Mouse (Mus musculus) kidney, postnatal 0 days (tissue): ENCODE measurements around the gene Gm4131. TPM values are rescaled to one million over a fixed set of nuclear protein-coding genes. Genes with fewer than 3 reads are reported as not detected.

Source experiments
- ATAC-seq: fragments of 200-750 bp; cut with Nextera tagmentation; replicated peaks from 2 replicates; pipeline ENCODE4 v1.8.0; 2017; ENCODE audit warnings: low read depth, moderate number of reproducible peaks, moderate TSS enrichment, moderate library complexity; ENCODE audit not compliant: low FRiP score
- DNase-seq: peaks from one replicate; pipeline ENCODE4 v3.0.0-alpha.2; 2016; ENCODE audit warnings: low spot score
- H3K27ac ChIP-seq: fragments of 300-500 bp; sonication (generic); 2 replicates; pipeline ENCODE4 v1.5.1; 2014; ENCODE audit warnings: mild to moderate bottlenecking
- H3K27me3 ChIP-seq: fragments of 300-500 bp; sonication (generic); 2 replicates; pipeline ENCODE4 v1.6.1; 2014; ENCODE audit warnings: low read length, mixed read lengths; ENCODE audit not compliant: insufficient read depth
- H3K36me3 ChIP-seq: fragments of 300-500 bp; sonication (generic); 2 replicates; pipeline ENCODE4 v1.6.1; 2014; ENCODE audit warnings: low read length, mixed read lengths; ENCODE audit not compliant: insufficient read depth
- H3K4me1 ChIP-seq: fragments of 300-500 bp; sonication (generic); replicated peaks from 2 replicates; pipeline ENCODE4 v1.6.1; 2014; ENCODE audit warnings: antibody characterized with exemption, low read length, mixed read lengths; ENCODE audit not compliant: insufficient read depth
- H3K4me2 ChIP-seq: fragments of 300-500 bp; sonication (generic); 2 replicates; pipeline ENCODE4 v1.6.1; 2014; ENCODE audit warnings: mild to moderate bottlenecking, low read length, moderate library complexity, mixed read lengths
- H3K4me3 ChIP-seq: fragments of 300-500 bp; sonication (generic); replicated peaks from 2 replicates; pipeline ENCODE4 v1.5.1; 2014; ENCODE audit warnings: low read depth, low read length
- H3K9ac ChIP-seq: fragments of 300-500 bp; sonication (generic); 2 replicates; pipeline ENCODE4 v1.6.1; 2014; ENCODE audit warnings: low read depth, low read length
- H3K9me3 ChIP-seq: fragments of 300-500 bp; sonication (generic); replicated peaks from 2 replicates; pipeline ENCODE4 v1.6.1; 2016; ENCODE audit warnings: low read length, inconsistent platforms, mixed read lengths
- CTCF ChIP-seq: IDR thresholded peaks from 2 replicates; pipeline ENCODE4 v1.5.1; 2016; ENCODE audit warnings: antibody characterized with exemption, low read depth, mild to moderate bottlenecking, moderate library complexity
- WGBS: fragments of 180-500 bp; shearing (Covaris S2); extraction: QIAGEN DNeasy Blood & Tissue Kit; methylation state at CpG from one replicate; pipeline ENCODE4 v1.1.7; 2014; 5-methylcytosine and 5-hydroxymethylcytosine counted together
- polyA plus RNA-seq: library from polyadenylated mRNA; unstranded; fragments of >200 nt; fragmentation: Nextera tagmentation; extraction: Ambion mirVana; gene quantifications from 2 replicates; pipeline ENCODE4 v1.2.1, GENCODE M21; 2015

Gene Gm4131
- polyA plus RNA-seq, 1 experiment from 2014 or later = 0.78 TPM

GRCm38 (mm10) chr14:62496501-62496900 lies 70.2 kb downstream of the Gm4131 start:
- no peak for DNase-seq
- Histone ChIP-seq H3K4me2 (no peak overlapping the region), H3K36me3 (no peaks in the 10 kb centered on the region), H3K27me3 (no peaks in the 10 kb centered on the region), H3K27ac (no peak overlapping the region), H3K4me3 (no peak overlapping the region), H3K4me1 (no peaks in the 10 kb centered on the region), H3K9ac (no peak overlapping the region), H3K9me3 (no peaks in the 10 kb centered on the region)
- TF ChIP-seq CTCF = no peak
- no peak for ATAC-seq
- WGBS = 50% methylated on average over 1 of the region's 1 CpGs

GRCm38 (mm10) chr14:62493456-62493855 lies 73.3 kb downstream of the Gm4131 start:
- 82% methylated on average over 5 of the region's 5 CpGs for WGBS

GRCm38 (mm10) chr14:62492196-62492850 lies 74.4 kb downstream of the Gm4131 start:
- Histone ChIP-seq H3K9ac (no peak overlapping the region), H3K36me3 (no peaks in the 10 kb centered on the region), H3K4me2 (no peak overlapping the region), H3K27me3 (no peaks in the 10 kb centered on the region), H3K4me3 (no peak overlapping the region), H3K9me3 (no peaks in the 10 kb centered on the region), H3K4me1 (no peaks in the 10 kb centered on the region), H3K27ac (no peak overlapping the region)
- TF ChIP-seq CTCF = peak; percentile 100
- 26% methylated on average over 16 of the region's 16 CpGs for WGBS
- ATAC-seq (no peak; the same call in 1 of the 2 replicates), DNase-seq (peak; percentile 91)

More at GRCm38 (mm10) chr14:62493456-62493855, 73.3 kb downstream of the Gm4131 start:
- no peaks in the 10 kb centered on the region for H3K36me3 ChIP-seq
- no peaks in the 10 kb centered on the region for H3K9me3 ChIP-seq
- H3K27ac ChIP-seq = no peak overlapping the region
- no peak overlapping the region for H3K4me3 ChIP-seq
- no peaks in the 10 kb centered on the region for H3K27me3 ChIP-seq
- no peak overlapping the region for H3K4me2 ChIP-seq
- TF ChIP-seq CTCF = no peak
- no peak overlapping the region for H3K9ac ChIP-seq
- ATAC-seq (no peak), DNase-seq (no peak)
- H3K4me1 ChIP-seq = no peaks in the 10 kb centered on the region

GRCm38 (mm10) chr14:62488270-62488669 lies 78.5 kb downstream of the Gm4131 start:
- DNase-seq = no peak
- no peak overlapping the region for H3K4me3 ChIP-seq
- no peaks in the 10 kb centered on the region for H3K36me3 ChIP-seq
- TF ChIP-seq CTCF = no peak
- H3K27me3 ChIP-seq = no peaks in the 10 kb centered on the region
- H3K4me1 ChIP-seq = no peaks in the 10 kb centered on the region
- H3K9me3 ChIP-seq = no peaks in the 10 kb centered on the region
- 91% methylated on average over 7 of the region's 7 CpGs for WGBS
- no peak overlapping the region for H3K27ac ChIP-seq
- no peak overlapping the region for H3K9ac ChIP-seq
- H3K4me2 ChIP-seq = no peak overlapping the region
- ATAC-seq = no peak

- H3K9ac ChIP-seq = no peak overlapping the region
- H3K9me3 ChIP-seq = no peaks in the 10 kb centered on the region
- no peaks in the 10 kb centered on the region for H3K27me3 ChIP-seq
- H3K4me2 ChIP-seq = no peak overlapping the region
- ATAC-seq (no peak), DNase-seq (peak; percentile 45)
- no peak for TF ChIP-seq CTCF
- WGBS = 44% methylated on average over 8 of the region's 8 CpGs
- H3K4me1 ChIP-seq = no peaks in the 10 kb centered on the region
- no peak overlapping the region for H3K27ac ChIP-seq
- no peaks in the 10 kb centered on the region for H3K36me3 ChIP-seq
- H3K4me3 ChIP-seq = no peak overlapping the region
Measured at GRCm38 (mm10) chr14:62481381-62481780, 85.3 kb downstream of the Gm4131 start.

GRCm38 (mm10) chr14:62479395-62479794 lies 87.3 kb downstream of the Gm4131 start:
- Histone ChIP-seq H3K4me3 (no peak overlapping the region), H3K4me1 (no peaks in the 10 kb centered on the region), H3K9ac (no peak overlapping the region), H3K9me3 (no peaks in the 10 kb centered on the region), H3K36me3 (no peaks in the 10 kb centered on the region), H3K27ac (no peak overlapping the region), H3K27me3 (no peaks in the 10 kb centered on the region), H3K4me2 (no peak overlapping the region)
- DNase-seq = no peak
- no peak for ATAC-seq
- WGBS = 48% methylated on average over 6 of the region's 6 CpGs
- TF ChIP-seq CTCF = no peak

GRCm38 (mm10) chr14:62474481-62474880 lies 92.2 kb downstream of the Gm4131 start:
- H3K9me3 ChIP-seq = no peaks in the 10 kb centered on the region
- H3K4me2 ChIP-seq = no peak overlapping the region
- no peak for DNase-seq
- H3K4me1 ChIP-seq = no peaks in the 10 kb centered on the region
- ATAC-seq = no peak
- no peak overlapping the region for H3K4me3 ChIP-seq
- no peaks in the 10 kb centered on the region for H3K27me3 ChIP-seq
- peak; percentile 25; the same call in 1 of the 2 replicates for TF ChIP-seq CTCF
- H3K9ac ChIP-seq = no peak overlapping the region
- H3K36me3 ChIP-seq = no peaks in the 10 kb centered on the region
- no peak overlapping the region for H3K27ac ChIP-seq
- 75% methylated on average over 1 of the region's 1 CpGs for WGBS
